Mouse (Mus musculus) myocyte (in vitro differentiated cells): ENCODE results near the gene Ndrg3. TPM values are rescaled to one million over a fixed set of nuclear protein-coding genes. Genes with fewer than 3 reads are reported as not detected.
"Not testable (repeated sequence)": the region's sequence is repeated elsewhere in the genome, so short reads cannot be mapped to it uniquely, and the experiment has no call there.

Experiments
- H3K27me3 ChIP-seq: one replicate; pipeline ENCODE4 v1.6.1; 2011; ENCODE audit not compliant: control insufficient read depth, insufficient read depth, insufficient read length
- H3K36me3 ChIP-seq: one replicate; pipeline ENCODE4 v1.6.1; 2011; ENCODE audit not compliant: control insufficient read depth, insufficient read depth
- H3K4me2 ChIP-seq: one replicate; pipeline ENCODE4 v1.6.1; 2011; ENCODE audit warnings: low read depth, control low read depth
- H3K4me3 ChIP-seq: one replicate; pipeline ENCODE4 v1.5.1; 2011; ENCODE audit warnings: mild to moderate bottlenecking, control low read depth, moderate library complexity
- H3K79me2 ChIP-seq: one replicate; pipeline ENCODE4 v1.6.1; 2011; ENCODE audit not compliant: control insufficient read depth, insufficient read depth
- H3ac ChIP-seq: one replicate; pipeline ENCODE4 v1.6.1; 2011; ENCODE audit not compliant: control insufficient read depth, insufficient read length
- CEBPB ChIP-seq: IDR thresholded peaks from 2 replicates; pipeline ENCODE4 v1.6.1; 2011; ENCODE audit warnings: mild to moderate bottlenecking, moderate library complexity; ENCODE audit not compliant: poor library complexity, insufficient read depth, severe bottlenecking
- E2F4 ChIP-seq: IDR thresholded peaks from one replicate; pipeline ENCODE4 v1.6.1; 2011; ENCODE audit warnings: mild to moderate bottlenecking, control low read depth, moderate library complexity; ENCODE audit not compliant: insufficient read depth
- MAX ChIP-seq: IDR thresholded peaks from one replicate; pipeline ENCODE4 v1.6.1; 2011; ENCODE audit warnings: low read depth, mild to moderate bottlenecking, control low read depth
- MYOD1 ChIP-seq, 3 experiments: IDR thresholded peaks; one replicate each; pipeline ENCODE4 v1.6.1; 2011; ENCODE audit warnings: control low read depth in 2 of 3, low read depth in 2 of 3, mild to moderate bottlenecking in 2 of 3, moderate library complexity in 1 of 3; ENCODE audit not compliant: insufficient read length in 2 of 3, control insufficient read depth in 1 of 3
- MYOG ChIP-seq, 3 experiments: IDR thresholded peaks; one replicate each; pipeline ENCODE4 v1.6.1; 2011; ENCODE audit warnings: control low read depth in 2 of 3, low read depth in 2 of 3, mild to moderate bottlenecking in 2 of 3; ENCODE audit not compliant: insufficient read length in 2 of 3, control insufficient read depth in 1 of 3, insufficient read depth in 1 of 3
- POLR2A ChIP-seq: IDR thresholded peaks from one replicate; pipeline ENCODE4 v1.6.1; 2011; ENCODE audit warnings: low read depth, mild to moderate bottlenecking, control low read depth, moderate library complexity; ENCODE audit not compliant: insufficient read length
- POLR2AphosphoS2 ChIP-seq: IDR thresholded peaks from one replicate; pipeline ENCODE4 v1.6.1; 2011; ENCODE audit warnings: low read depth, control low read depth; ENCODE audit not compliant: insufficient read length
- REST ChIP-seq: IDR thresholded peaks from one replicate; pipeline ENCODE4 v1.6.1; 2011; ENCODE audit warnings: mild to moderate bottlenecking, control low read depth, moderate library complexity; ENCODE audit not compliant: insufficient read depth, insufficient read length
- SRF ChIP-seq: IDR thresholded peaks from one replicate; pipeline ENCODE4 v1.6.1; 2011; ENCODE audit warnings: low read depth; ENCODE audit not compliant: control insufficient read depth, insufficient read length
- TCF12 ChIP-seq: IDR thresholded peaks from one replicate; pipeline ENCODE4 v1.6.1; 2011; ENCODE audit warnings: mild to moderate bottlenecking, control low read depth; ENCODE audit not compliant: poor library complexity, insufficient read depth, severe bottlenecking
- TCF3 ChIP-seq: IDR thresholded peaks from one replicate; pipeline ENCODE4 v1.6.1; 2011; ENCODE audit warnings: low read depth, control low read depth; ENCODE audit not compliant: insufficient read length
- USF1 ChIP-seq: IDR thresholded peaks from one replicate; pipeline ENCODE4 v1.6.1; 2011; ENCODE audit warnings: low read depth, mild to moderate bottlenecking, control low read depth, moderate library complexity
- polyA plus RNA-seq: library from polyadenylated mRNA; unstranded; fragments of >200 nt; fragmentation: generic; extraction: Trizol; gene quantifications from one replicate; pipeline ENCODE4 v1.2.1, GENCODE M21; 2012; ENCODE audit warnings: missing spikeins

Gene Ndrg3
- polyA plus RNA-seq, 1 experiment = 34.0 TPM

DNA sequence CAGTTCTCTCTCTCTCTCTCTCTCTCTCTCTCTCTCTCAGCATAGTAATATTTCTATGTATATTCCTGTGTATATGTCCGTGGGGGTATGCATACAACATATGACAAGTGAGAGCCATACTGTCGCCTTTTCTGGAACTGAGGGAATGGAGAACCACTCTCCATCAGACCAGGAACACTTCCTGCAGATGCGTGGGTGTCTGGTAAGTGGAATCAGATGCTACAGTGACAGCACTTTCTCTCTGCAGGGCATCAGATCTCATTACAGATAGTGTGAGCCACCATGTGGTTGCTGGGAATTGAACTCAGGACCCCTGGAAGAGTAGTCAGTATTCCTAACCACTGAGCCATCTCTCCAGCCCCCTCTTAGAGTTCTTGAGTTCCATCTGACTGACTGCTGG, 103.4 kb downstream of the Ndrg3 start:
- Histone ChIP-seq H3K4me2 (no peak overlapping the region), H3K4me3 (no peak overlapping the region), H3K36me3 (no peaks in the 10 kb centered on the region), H3K27me3 (no peaks in the 10 kb centered on the region), H3ac (no peak overlapping the region), H3K79me2 (no peaks in the 10 kb centered on the region)
- TF ChIP-seq MYOD1 (IDR thresholded peaks at IDR 0.05; ENCODE audit: control insufficient read depth in 1 of 3, insufficient read length in 2 of 3, low read depth in 2 of 3) (no peak), SRF (no peak)

DNA sequence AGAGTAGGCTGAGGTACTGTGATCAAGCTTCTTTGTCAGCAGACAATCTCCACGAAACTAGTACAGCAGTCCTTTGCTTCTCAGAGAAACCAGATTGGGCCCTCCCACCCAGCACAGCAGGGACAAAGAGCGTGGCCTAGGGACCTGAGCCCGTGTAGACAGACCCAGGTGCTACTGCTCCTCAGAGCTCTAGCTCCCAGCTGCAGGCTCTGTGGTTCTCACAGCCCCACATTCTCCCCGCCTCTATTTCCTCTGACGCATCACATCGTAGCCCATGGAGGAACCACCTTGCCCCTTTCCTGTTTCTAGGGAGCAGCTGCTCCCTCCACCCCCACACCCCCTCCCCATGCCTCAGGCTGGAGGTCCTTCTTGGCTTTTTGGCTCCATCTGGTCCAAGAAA, 104.8 kb downstream of the Ndrg3 start, which contains the start of gene Sla2:
Sla2 (minus strand) TSS at position 176 of the 400 bp plus-strand sequence.
- H3K4me3 ChIP-seq = no peak within 1 kb of the TSS
- H3K27me3 ChIP-seq = no peaks in the 10 kb centered on the region
- H3ac ChIP-seq = no peak within 1 kb of the TSS

DNA sequence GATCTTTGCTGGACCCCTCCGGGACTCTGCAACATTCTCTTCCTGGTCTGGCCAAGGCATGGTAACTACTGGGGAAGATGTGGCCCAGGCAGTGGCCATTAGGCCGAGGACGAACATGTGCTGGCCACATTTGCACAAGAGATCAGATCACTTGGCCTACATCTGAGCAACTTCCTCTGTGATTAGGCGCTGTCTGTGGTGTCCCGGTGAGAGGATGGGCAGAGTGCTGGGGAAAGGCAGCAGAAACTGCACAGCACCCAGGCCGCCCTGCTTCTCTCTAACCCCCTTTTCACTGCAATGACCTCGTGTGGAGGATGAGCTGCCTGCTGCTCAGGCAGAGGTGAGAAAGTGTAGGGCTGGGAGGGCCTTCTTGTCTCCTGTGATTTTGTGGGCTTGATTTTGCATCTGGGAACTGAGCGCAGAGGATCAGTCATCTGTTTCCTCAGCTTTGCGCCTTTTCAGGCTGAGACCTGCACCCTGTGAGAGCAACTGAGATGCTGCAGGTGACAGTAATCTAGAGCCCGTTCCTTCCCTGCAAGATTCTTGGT, 105.7 kb downstream of the Ndrg3 start:
- Histone ChIP-seq H3K4me3 (no peak overlapping the region), H3K79me2 (no peaks in the 10 kb centered on the region), H3K36me3 (no peaks in the 10 kb centered on the region), H3K4me2 (no peak overlapping the region), H3K27me3 (no peaks in the 10 kb centered on the region), H3ac (no peak overlapping the region)
- TF ChIP-seq POLR2A (no peak), E2F4 (no peak), TCF3 (no peak), TCF12 (no peak), REST (no peak), MAX (no peak), CEBPB (no peak), USF1 (no peak), MYOG (IDR thresholded peaks at IDR 0.05; ENCODE audit: control insufficient read depth in 1 of 3, insufficient read depth in 1 of 3, insufficient read length in 2 of 3, low read depth in 2 of 3) (no peak), SRF (no peak), POLR2AphosphoS2 (no peak)

More for the DNA sequence above, 104.8 kb downstream of the Ndrg3 start, which contains the start of gene Sla2:
- no peaks in the 10 kb centered on the region for H3K36me3 ChIP-seq
- H3K4me2 ChIP-seq = no peak within 1 kb of the TSS
- TF ChIP-seq POLR2A (no peak), SRF (no peak), CEBPB (no peak), MAX (no peak), MYOG (IDR thresholded peaks at IDR 0.05; ENCODE audit: control insufficient read depth in 1 of 3, insufficient read depth in 1 of 3, insufficient read length in 2 of 3, low read depth in 2 of 3) (no peak), POLR2AphosphoS2 (no peak), MYOD1 (IDR thresholded peaks at IDR 0.05; ENCODE audit: control insufficient read depth in 1 of 3, insufficient read length in 2 of 3, low read depth in 2 of 3) (no peak), TCF12 (no peak), REST (no peak), E2F4 (no peak), TCF3 (no peak), USF1 (no peak)
- H3K79me2 ChIP-seq = no peaks in the 10 kb centered on the region

DNA sequence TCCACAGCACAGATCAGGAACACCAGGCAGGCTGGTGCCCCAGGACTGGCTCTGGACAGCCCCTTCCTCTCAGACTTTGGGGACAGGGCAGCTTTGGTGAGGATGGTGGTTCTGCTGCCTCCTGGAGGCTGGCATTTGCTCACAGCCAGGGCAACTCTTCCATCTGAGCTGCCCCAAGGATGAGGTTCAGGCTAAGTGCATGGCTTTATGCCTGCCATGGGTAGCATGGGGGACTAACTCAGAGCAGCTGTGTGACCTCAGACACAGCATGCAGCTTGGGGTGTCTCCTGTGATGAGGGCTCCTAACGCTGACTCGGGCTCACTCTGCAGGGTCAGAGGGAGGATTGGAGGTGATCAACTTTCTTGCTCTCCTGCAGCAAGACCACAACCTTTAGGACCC, 106.2 kb downstream of the Ndrg3 start:
- not testable (repeated sequence) for H3K4me2 ChIP-seq, H3K79me2 ChIP-seq, H3K27me3 ChIP-seq, H3K4me3 ChIP-seq, H3K36me3 ChIP-seq, H3ac ChIP-seq

DNA sequence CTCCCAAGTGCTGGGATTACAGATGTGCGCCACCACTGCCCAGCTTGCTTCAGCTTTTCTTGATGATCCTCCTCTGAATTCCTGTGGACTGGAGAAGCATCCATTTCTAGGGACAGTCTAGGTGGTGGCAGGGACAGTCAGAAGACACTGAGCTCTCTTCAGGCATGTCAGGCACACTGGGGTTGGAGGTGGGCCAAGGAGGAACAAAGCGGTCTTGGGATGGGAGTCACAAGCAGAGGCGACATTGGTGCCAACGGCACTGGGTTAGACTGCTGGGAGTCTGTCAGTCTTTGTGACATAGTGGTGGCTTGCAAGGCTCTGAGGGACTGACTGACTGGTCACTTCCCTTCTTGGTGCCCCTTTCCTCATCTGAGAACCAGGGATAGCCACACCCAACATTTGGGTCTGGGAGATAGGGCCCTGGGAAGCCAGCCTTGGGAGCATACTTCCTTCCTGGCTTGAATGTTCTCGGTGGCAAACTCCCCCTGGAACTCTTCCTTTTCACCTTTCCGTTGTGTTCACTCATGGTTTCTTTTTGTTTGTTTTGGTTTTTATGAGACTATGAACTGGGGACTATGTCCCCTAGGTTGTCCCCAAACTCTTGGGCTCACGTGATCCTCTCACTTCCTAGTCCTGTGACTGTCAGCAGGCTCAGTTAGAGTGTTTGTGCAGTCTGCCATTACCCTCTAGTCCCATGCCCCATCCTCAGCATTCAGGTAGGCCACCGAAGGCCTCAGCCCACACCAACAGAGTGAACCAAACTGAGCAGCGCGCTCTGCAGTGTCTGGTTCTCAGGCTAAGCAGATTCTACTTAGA, 107.3 kb downstream of the Ndrg3 start:
- no peak for TF ChIP-seq POLR2AphosphoS2
- TF ChIP-seq TCF12 = no peak
- TF ChIP-seq MYOD1 (IDR thresholded peaks at IDR 0.05; ENCODE audit: control insufficient read depth in 1 of 3, insufficient read length in 2 of 3, low read depth in 2 of 3) = no peak
- TF ChIP-seq USF1 = no peak
- TF ChIP-seq TCF3 = no peak
- TF ChIP-seq MYOG (IDR thresholded peaks at IDR 0.05; ENCODE audit: control insufficient read depth in 1 of 3, insufficient read depth in 1 of 3, insufficient read length in 2 of 3, low read depth in 2 of 3) = no peak
- no peak for TF ChIP-seq CEBPB
- TF ChIP-seq POLR2A = no peak
- TF ChIP-seq MAX = no peak
- no peak for TF ChIP-seq SRF
- TF ChIP-seq E2F4 = no peak
- no peak for TF ChIP-seq REST

More for the DNA sequence above, 107.3 kb downstream of the Ndrg3 start:
- Histone ChIP-seq H3K36me3 (no peaks in the 10 kb centered on the region), H3ac (no peak overlapping the region), H3K4me3 (no peak overlapping the region), H3K4me2 (no peak overlapping the region), H3K27me3 (no peaks in the 10 kb centered on the region), H3K79me2 (no peaks in the 10 kb centered on the region)
